Mouse (Mus musculus) T-helper 2 cell (primary cell): ENCODE measurements at regions not wholly inside any gene's neighbourhood (a gene's known extent, or its start where the extent isn't known, plus 50 kb on each side); places are given as distances from the start of the nearest gene placed in this dataset.

Experiments used
- in situ Hi-C: fragments of 300-600 bp; cut with MboI, MseI; formaldehyde crosslinking; loops from one replicate; pipeline ENCODE4 v1.15.1; 2025; ENCODE audit warnings: high pct_unique_total_duplicates

DNA sequence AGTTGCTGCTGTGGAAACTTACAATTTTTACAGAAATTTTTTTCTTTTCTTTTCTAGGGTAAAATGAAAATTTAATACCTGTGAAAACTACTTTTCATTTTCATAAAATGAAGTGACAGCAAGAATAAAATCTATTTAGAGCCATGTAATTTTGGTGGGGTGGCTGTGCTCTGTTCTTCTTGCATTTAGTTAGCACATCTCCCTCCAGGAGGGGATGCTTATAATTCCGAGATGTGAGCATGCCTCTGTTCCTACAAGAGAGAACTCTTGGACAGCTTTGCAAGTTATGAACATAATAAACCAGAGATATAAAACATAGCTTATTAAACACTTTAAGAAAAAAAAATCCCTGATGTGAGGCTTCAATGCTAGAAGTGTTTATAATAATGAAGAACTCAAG lies 313.9 kb upstream of the Dph6 start:
- in situ Hi-C loops: no loop called here

DNA sequence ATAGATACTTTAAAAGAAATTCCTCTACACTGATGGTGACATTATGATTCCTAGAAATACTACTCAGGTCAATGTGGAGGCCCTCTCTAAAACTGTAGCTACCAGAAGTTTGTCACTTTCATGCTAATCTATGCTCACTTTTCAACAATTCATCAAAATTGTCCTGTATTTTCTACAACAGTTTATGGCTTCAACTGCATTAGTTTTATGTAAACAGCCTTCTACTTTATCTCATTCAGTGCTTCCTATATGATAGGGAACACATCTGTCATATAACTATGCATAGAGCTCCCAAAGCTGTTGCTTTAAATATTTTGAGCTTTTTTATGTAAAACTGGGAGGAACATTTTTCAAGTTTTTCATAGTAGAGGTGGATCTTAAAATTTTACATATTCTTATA lies 338.7 kb upstream of the Dph6 start:
- in situ Hi-C loops: no loop called here

DNA sequence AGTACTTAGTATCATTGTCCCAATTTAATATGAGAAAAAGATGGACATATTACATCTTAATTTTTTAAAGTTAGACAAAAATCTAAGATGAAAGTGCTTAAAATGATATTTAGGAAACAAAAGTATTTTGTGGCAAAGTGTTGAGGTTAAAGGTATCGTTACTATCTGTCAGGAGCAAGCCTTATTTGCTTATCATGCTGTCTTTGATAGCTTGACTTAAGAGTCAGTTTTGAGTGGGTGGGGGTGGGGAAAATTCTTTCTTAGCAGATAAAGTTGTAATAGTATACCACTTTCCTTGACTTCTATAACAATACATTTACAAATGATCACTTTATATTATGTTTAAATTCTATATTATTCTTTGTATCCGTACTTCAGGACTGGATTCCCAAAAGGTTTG lies 339.1 kb upstream of the Dph6 start:
- in situ Hi-C loops: no loop called here

DNA sequence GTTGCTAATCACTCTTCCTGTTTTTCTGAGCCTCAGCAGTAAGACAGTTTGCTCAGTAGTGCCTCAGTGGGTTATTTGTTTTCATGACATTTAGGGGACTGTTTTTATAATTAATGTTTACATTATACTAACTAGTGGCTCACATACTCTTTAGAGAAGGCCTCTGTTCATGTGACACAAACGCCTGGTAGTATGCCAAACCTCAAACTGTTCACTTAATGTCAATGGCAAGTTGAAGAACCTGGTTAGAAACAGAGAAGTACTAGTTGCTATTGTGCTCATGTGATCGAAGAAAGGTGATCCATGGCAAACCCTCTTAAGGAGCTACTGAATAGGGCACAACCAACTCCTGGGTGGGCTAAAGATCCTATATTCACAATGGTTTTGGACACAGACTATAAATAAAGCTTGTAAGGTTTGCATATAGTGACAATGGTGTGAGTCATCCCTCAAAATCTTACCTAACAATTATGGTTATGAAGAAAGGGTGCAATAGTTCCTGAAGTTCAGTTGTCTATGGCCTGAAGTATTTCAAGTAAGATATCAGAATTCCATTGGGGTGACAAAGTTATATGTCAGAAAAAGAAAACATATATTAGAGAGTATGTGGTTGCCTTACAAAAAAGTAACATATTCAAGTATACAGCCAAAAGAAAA lies 340.1 kb upstream of the Dph6 start:
- in situ Hi-C loops: no loop called here

DNA sequence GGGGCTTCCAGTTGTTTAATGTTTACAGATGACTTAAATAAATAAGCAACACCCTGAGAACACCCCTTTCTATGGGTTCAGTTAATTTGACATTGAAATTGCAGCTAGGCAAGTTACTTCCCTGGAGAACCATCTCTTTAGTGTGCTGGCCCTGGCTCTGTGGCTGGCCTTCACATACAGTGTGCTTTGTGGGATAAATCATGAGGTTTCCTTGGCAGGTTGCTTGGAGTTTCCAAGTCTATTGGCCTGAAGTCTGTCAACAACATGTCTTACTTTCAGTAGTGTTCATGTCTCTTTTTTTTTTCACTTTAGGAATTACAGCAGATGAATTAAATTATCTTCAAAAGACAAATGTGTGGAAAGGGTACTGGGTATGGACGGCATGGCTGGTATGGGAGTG lies 359.2 kb upstream of the Dph6 start:
- in situ Hi-C loops: no loop called here

DNA sequence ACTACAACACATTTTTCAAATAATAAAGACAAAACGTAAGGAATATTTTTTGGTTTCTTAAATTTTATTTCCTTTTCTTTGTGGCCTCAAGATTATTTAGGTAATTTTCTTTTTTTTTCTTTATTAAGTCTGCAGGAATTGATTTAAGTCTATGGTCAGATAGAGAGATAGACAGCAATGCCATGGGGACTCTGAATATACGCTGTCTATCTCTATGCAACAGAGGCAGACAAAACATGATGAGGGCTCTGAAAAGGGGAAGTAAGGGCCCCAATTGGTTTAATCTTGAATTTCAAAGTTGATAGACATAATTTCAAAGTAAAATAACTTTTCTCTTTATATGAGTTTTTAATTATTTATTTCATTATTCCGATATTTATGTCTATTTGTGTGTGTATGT lies 372.0 kb upstream of the Dph6 start:
- in situ Hi-C loops: no loop called here

DNA sequence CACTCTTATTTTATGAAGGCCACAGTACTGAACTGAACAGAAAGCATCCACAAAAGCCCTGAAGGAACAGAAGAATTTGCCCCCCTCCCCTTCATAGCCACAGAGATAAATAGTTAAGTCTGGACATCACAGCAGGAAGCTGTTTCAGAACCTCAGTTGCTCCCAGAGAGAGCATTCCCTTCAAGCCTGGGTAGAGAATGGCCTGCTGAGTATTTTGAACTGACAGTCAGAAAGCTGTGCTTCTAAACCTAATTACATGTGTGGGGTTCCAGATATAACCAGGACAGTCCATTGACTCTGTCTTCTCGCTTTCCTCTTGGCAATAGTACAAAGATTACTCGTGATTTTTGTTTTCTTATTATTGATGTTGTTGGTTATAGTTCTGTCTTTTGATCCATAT lies 376.4 kb upstream of the Dph6 start:
- in situ Hi-C loops: no loop called here

DNA sequence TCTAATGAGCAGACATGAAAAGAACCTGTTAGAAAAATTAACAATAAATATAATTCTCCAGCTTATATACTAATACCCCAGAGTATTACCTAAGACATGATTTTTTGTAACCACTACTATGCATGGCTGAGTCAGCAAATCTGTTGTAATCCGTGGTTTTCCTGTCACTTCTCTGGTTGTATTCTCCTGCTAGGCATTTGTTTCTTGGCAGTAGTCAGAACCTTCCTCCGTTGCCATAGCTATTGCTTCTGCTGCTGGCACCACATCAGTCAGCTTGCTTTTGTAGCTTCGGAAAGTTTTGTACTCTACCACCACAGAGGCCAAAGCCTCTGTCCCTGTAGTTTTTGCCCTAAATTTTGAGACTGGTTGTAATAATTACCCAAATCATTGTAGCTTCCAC lies 381.4 kb upstream of the Dph6 start:
- in situ Hi-C loops: no loop called here

DNA sequence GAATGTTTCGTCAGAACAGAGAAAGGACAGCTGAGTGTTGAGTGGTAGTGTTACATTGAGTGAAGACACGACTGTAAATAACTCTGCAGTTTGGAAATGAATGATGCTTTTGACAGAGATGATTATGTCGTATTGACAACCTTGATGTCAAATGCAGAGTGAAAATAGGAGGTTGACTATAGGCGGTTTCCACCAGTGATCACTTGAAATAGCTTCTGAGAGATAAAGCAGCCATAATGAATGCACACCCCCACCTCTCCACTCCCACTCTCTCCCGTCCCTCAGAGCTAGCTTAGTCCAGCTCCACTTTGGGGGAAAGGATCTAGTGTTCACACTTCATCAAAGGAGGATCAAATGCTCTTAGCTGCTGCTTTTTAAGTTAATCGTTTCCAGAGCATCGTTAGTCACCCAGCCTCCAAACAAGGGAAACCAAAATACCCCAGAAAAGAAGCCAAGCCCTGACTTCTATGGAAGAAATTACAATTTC lies 387.6 kb upstream of the Dph6 start:
- in situ Hi-C loops: no loop called here

DNA sequence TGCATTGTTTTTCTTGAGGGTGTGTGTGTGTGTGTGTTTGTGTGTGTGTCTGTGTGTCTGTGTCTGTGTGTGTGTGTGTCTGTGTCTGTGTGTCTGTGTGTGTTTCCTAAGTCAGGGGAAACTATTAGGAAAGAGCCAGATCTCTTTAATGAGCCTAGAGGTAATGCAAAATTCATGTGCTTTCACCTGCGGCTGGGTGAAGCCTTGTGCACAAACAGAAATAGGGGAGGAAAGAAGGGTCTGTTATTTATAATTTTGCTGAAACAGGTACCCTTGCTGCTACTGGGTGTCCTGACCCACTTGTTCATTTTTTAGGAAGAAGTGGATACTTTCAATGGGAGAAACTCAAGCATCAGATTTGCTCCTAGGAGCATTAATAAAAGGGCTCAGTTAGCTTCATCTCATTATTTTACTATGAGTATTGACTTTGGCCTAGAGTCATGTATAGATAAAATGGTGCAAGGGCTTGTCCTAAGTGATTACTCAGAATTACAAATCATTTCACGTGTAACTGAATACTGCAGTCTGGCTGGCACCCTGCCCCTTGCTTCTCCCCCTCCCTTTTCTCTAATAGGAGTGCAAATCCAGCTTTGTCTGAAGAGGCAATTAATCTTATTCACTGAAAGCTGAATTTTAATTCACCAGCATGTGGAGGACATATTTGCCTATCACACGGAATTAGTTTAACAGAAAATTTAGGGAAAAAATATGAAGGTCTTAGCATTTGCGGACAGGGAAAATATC lies 401.7 kb upstream of the Dph6 start:
- in situ Hi-C loops: no loop called here

DNA sequence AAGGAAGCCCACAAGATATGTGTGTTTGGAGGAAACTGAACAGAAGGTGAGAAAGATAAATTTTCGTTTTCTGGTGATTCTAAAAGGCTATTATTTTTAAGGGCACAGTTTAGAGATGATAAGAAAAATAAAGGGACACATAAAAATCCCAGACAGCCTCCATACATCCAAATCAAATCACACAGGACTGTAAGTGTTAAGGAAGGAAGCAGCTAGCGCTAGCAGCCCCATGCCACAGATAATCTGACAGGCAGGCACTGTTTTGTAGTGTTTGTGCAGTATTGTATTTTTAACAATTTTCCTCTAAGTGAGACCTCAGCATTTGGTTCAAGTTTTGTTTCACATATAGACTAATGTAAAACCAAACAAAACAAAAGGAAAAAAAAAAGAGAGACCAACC lies 402.4 kb upstream of the Dph6 start:
- in situ Hi-C loops: no loop called here

DNA sequence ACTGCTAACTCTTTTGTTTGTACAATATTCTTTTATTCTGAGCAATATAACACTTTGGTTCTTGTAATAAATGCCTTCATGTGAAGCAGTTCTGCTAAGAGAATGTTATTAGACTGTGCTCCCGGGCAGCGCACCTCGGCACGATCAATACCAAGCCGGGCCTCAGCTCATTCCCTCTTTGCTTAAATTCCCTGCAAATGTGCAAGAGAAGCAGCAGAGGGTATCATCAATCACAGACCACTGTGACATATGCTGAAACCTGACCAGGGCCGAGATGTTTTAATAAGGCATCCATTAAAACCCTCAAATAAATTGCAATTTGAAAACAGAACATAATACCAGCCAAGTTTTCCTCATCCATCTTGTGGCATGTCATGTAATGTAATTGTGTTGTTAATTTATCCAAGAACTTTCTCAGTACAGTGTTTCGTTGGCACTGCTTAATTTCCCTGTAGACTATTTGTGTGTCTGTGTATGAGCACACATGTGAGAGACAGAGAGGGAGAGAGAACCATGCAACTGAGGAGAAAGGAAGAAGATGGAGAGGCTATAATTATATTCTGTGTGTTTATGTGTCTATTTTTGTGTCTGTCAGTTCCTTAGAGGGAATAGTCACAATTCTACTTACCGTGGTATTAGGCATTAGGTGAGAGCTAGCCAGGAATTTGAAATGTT lies 412.9 kb upstream of the Dph6 start:
- in situ Hi-C loops: no loop called here

DNA sequence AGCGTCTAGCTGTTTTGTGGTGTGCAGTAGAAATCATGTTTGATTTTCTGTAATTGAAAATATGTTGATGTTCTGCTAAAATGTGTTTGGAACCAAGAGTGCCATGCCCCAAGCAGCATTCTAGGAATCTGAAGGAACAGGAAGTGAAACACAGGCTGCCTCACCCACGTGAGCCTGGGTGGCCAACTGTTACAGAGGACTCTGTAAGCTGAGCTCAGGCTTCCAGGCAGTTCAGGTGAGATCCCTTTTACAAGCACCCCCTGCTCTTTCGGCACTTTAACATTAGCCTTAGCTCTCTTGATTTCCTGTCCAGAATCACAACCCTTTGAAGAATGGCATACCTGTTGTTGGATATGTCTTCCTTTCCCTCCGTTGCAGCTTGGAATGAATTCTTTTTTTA lies 414.9 kb upstream of the Dph6 start:
- in situ Hi-C loops: no loop called here

DNA sequence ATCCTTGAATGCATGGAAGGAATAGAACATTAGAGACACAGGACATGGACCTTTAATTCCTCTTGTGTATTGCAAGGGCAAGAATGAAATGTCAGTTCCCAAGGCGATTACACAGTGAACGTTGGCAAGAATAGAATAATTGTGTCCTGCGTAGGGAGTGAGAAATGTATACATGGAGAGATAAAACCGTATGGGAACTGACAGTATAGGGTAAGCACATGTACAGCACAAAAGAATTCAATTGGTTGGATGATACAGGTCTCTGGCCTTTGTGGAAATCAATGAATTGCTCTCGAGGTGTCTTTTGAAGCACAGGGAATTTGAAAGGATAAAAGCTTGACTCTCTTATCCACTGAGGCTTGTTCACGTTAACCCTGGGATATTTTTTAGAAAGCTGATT lies 415.4 kb upstream of the Dph6 start:
- in situ Hi-C loops: no loop called here

DNA sequence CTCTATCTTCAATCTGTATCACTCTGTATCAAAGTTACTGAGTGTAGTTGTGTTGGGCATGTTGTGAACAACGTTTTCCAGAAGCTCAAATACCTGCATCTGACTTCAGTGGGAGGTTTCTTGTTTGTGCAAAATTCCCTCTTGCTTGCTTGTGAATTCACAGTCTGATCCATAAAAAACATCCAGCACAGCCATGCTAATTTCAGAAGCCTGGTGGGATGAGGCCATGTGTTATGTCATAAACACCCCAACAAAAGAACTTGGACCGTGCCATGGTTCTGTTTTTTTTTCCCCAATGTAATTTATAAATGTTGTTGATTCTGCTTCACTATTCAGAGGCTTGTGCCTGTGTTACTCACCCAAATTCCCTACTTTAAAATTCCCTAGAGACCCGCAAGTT lies 415.9 kb upstream of the Dph6 start:
- in situ Hi-C loops: no loop called here

DNA sequence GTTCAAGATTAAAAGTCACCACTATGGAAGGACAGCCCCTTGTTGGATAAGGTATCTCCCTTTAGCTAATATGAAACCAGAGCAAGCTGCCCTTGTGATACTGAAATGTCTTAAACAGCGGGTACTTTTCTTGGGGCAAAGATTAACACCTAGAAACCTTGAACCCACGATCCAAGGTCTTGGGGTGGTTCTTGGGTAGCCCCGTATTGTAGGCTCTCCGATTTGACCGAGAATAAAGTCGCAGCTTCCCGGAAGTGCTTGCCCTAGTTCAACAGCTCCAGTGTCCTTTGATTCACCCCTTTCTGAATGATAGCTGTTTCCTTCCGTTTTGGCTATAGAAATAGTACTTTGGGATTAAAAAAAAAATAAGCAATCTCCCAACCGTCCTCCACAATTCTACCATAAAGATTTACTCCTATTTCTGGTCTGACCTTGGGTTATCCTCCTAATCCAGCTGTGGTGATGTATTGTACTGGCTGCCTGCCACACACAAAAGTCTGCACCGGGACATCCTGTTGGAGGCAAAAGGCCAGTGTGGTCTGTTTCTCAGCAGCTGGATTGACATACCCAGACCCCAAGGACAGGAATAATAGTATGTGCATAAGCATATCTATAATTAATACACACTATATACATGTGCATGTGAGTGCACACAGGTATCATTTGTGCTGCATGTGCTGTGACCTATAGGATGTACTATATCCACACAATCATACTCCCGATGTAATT lies 427.0 kb upstream of the Dph6 start:
- in situ Hi-C loops: no loop called here

DNA sequence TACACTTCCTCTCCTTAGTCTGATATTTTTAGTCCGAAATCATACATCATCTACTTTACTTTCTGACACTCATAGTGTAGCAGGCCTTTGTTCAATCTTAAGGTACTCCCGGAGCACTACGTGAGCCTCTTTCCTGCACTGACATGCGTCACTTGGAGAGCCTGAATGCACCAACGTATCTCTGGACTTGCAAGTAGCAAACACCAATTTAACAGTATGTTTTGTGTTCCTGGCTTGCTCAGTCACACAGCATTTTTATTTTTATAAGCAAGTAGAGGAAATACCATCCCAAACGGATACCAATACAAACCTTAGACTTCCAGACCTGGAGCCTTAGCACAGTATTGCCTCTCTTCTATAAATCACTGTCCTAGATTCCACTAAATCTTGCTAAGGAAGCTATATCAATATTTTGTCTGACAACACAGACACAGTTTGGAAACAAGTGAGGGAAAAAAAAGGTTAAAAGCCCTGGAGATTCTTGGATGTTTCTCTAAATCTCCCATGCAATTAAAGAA lies 427.6 kb upstream of the Dph6 start:
- in situ Hi-C loops: no loop called here

DNA sequence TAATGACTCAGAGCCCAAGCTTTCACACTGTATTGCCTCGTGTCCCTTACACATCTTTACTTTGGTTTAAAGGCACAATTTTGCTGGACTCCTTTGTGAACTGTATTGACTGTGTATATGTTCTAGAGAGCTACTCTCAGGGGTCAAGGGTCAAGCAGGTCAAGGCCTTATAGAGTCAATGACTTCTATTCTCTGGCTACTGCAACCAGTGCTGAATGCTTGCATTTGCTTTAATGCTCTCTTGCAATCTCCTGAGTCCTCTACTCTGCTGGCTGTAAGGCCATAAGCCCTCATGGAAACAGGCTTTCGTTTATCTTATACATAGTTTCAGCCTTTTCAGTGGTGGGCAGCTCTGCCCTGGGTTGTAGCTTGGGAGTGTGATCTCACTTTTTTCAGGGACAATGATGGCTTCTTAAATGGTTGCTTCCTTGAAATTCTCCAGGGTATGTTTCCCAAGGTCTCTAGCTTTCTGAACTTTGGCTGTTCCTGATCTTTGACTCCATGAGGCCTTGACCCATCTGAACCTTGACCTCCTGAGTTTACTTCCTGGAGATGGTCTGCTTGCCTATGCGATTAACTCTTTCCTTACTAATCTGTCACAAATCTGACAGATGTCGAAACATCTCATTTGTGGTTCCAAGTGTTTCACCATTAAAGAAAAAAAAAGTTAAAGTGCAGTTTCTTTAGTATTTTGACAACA lies 433.8 kb upstream of the Dph6 start:
- in situ Hi-C loops: no loop called here

DNA sequence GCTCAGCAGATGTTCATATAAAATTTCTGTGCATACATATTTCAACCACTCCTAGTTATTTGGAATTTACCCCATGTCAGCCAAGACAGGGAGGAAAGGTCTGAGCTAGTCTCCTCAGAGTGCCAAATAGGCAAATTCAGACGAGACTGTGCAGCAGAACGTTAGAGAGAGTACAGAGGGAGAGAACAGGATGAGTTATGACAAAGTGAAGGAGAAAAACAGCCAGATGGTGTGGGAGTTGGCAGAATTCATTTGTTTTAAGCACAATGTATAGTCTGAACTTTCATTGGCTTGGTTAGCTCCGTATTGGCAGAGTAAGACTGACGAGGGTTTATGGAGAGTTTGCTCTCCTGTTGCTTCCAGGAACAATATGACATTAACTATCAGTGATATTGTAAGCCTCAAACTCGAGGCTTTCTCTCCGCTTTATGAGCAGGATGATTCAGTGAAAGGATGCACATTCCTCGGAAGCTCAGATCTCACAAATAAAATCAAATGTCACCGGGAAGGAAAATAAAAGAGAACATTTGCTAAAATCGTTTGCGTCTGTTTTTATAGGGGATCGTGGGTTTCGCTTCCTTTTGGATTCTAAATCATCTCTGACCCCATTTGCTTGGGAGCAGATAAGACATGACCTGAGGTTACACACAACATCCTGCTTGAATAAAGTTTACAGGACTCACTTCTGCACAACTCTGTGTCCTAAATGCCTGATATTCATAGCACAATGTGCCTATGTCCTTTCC lies 435.8 kb upstream of the Dph6 start:
- in situ Hi-C loops: no loop called here

DNA sequence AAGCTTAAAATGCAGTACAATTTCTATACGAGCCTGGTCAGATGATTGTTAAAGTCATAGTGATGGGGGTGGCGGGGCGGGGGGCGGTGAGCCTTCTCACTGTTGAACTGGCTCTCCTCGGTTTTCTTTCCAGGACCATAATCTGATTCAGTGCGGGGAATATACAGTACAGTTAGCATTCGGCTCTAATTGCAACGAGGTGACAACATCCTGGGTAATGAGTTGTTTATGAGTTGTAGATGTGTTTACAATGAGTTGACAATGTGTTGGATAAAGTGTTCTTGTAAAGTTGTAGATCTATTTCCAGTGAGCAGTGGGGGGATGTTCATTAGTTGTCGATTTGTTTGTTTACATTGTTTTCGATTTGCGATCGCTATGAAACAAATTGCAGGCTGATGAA lies 440.6 kb upstream of the Dph6 start:
- in situ Hi-C loops: no loop called here

DNA sequence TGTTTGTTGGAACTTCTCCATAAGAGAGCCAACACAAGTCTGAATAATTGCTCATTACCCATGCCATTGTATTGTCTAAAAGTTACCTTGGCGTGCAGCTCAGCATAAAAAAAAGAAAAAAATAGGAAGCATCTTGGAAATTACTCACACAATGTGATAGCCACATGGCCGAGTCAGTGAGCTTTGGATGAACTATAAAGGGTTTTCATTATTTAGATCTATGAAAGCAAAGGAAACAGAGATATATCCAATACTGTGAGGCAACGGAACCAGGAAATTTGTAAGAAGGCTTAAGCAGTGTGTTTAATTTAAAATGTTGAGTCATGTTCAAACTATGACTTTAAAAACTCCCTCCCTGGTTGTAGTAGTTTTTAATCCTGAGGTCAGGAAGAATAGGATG lies 446.7 kb upstream of the Dph6 start:
- in situ Hi-C loops: no loop called here
